Mouse (Mus musculus) c-Kit-positive CD71-positive TER-119-positive erythroid progenitor cells, embryonic 14.5 days (primary cell): ENCODE data around the gene Tmsb10.

Source experiments
- DNase-seq: peaks from one replicate; pipeline ENCODE4 v3.0.0-alpha.2; 2013; ENCODE audit warnings: low spot score

Gene Tmsb10

DNA sequence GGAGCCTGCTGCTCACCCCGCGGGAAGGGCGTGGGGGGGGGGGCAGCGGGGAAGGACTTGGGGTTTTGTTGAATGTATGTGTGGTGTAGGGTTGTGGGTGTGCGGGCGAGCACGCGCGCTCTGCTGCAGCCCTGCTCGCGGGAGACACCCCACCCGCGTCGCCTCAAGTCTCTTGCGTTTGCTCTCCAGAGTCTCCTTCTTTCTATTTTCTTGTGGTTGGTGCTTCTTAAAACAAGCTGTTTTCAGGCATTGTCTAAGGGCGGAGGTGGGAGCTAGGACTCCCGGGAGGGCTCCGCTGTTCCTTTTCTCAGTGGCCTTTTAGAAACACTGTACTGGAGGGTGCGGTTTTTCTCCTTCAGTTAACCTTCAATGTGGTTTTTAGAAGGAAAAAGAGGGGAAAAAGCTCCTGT, at the start of gene Tmsb10:
Tmsb10 (minus strand) TSS at position 87 of the 410 bp plus-strand sequence.
- DNase-seq = no peak

DNA sequence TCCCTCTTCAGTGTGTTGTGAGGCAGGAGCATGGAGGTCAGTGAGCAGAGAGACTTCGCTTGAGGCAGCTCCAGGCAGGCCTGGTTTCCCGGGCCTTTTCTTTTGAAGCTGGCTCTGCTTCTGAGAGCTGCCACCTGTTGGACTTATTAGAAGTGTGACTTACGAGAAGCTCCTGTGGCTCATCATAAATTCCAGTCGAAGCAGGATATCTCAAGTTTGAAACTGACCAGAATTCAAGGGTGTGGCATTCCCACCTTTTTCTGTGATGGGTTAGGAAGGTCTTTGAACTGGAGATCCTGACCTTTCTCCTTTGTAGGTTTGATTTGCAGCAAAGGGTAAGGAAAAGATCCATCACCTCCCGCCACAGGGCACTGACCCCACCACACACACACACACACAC, 45.1 kb upstream of the Tmsb10 start:
- no peak for DNase-seq

DNA sequence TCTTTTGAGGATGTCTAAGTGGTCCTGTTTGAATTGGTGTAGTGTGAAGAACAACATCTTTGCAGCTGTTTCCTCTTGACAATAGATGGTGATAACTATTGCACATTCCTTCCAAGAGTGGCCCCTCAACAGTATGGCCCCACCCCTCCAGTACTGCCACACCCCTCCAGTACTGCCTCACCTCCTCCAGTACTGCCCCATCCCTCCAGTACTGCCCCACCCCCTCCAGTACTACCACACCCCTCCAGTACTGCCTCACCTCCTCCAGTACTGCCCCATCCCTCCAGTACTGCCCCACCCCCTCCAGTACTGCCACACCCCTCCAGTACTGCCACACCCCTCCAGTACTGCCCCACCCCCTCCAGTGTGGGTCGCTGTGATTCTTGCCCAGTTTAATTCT, 43.8 kb upstream of the Tmsb10 start:
- DNase-seq = no peak

DNA sequence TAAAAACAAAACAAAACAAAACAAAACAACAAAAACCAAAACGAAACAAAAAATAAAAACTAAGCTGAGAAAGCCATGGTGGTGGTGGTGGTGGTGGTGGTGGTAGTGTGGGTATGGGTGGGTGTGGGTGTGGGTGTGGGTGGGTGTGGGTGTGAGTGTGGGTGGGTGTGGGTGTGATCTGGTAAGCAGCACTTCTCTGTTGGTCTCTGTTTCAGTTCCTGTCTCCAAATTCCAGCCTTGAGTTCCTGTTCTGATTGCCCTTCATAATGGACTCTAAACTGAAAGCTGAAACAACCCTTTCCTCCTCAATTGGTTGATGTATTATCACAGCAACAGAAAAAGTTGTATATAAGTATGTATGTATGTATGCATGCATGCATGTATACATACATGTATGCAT, 40.3 kb upstream of the Tmsb10 start:
- no peak for DNase-seq

DNA sequence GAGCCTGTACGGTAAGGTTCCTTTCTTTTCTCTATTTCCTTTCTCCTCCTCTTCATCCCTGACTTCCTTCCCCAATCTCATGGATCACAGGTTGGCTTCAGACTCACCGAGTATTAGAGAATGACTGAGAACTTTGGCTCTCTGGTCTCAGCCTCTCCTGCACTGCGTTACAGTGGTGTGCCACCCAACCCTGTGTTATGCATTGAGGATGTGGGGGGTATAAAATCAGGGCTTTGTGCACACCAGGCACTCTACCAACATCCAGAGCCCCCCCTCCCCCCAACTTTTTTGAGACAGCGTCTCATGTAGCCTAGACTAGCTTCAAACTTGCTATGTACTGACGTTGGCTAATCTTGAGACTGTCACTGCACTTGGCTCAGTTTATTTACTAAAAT, 35.1 kb upstream of the Tmsb10 start:
- DNase-seq = no peak

DNA sequence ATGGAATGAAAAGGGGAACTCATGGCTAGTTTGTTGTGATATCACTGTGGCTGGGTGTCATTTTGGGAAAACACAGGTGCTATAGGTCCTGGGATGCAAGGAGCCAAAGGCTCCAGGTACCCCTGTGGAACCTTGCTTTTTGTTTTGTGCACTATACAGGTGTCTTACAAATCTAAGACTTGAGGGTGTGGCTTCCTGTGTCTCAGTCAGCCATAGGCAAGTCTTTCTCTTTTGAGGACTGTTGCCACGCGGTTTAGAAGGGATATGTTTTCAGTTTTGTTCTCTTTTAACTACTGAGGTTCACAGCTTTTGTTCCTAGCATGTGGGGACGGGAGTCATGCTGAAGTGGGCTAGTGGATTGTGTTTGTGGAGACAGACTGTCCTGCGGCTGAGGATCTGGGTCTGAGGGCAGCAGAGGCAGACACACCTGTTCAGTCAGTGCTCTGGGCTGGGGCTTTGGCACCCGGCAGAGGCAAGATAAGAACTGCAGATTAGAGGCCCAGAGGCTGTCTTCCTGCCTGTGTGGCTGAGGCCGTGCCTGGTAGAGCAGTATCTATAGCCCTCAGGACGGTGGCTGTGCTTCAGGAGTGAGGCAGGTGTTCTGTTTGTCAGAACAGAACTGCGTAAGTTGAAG, 34.6 kb upstream of the Tmsb10 start:
- no peak for DNase-seq

DNA sequence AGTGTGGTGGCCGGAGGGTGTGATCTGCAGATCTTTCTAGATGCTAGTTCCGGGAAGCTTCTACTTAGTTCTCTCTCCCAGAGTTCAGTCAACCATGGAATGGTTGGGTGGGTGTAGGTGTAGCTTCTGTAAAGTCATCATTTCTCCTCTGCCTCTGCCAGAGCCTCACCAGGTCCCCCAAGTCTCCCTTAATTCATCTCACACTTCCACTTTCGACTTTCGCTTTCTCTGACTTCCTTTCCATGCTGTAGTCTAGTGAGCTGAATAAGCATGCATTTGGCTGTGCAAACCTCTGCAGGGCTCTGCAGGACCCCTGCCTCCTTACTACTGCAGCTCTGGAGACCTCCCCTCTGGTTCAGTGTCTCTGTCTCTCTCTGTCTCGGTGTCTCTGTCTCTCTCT, 31.7 kb upstream of the Tmsb10 start:
- DNase-seq = no peak

DNA sequence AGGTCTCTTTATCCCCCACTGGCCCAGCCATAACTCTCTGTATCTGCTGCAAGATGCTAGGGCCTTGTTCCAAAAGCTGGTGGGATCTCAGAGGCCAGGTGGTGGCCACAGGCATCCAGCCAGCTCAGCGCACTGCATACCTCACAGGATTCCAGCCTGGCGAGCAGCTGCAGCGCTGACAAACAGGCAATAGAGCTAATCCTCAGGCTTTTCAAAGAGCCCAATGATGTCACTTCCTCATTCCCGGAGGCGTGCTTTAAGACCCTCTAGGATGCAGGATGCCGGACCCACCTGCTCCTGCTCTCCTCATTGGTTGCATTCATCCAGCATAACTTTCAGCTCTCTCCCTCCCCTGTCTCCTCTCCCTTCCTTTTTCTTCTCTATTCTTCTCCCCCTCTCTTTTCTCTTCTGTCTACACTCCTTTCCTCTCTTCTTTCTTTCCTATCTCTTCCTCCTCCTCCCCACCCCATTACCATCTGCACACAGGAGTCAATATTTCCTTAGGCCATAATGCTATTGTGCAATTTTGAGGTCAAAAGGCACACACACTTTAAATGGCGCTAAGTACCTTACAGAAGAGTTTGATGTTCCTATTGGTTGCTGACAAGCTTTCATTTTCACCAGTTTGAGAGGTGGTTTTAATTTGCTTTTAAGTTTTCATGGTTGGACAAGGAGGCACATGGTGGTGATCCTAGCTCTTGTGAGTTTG, 30.6 kb upstream of the Tmsb10 start:
- DNase-seq = no peak

DNA sequence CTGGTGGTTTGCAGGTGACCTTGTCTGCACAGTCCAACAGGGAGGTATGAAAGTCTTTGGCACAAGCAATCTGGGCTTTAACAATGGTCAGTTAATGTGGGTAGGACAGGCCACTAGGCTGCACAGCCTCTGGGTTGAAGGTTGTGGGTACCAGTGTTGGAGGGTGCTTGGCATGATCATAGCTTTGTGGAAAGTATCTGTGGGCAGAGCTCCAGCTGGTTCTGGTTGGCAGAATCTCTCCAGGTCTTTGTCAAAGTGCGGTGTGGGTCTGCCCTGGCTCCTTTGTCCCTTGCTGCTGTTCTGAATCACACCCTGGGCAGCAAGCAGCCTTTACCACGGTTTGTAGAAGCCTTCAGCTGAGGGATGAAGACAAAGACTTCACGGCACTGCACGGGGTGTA, 24.0 kb upstream of the Tmsb10 start:
- no peak for DNase-seq

DNA sequence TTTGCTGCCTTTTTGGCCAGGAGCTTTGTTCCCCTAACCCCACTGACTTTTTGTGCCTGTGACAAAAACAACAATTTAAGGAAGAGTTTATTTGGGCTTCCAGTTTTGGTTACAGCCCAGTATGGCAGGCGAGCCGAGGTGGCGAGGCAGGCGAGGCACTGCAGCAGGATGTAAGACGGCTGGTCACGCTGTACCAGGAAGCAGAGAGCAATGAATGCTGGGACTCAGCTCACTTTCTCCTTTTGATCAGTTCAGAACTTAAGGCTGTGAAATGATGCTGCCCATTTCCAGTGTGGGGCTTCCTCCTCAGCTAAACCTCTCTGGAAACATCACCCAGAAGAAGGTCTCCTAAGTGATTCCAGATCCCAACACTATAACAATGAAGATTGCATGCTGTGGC, 23.3 kb upstream of the Tmsb10 start:
- no peak for DNase-seq

DNA sequence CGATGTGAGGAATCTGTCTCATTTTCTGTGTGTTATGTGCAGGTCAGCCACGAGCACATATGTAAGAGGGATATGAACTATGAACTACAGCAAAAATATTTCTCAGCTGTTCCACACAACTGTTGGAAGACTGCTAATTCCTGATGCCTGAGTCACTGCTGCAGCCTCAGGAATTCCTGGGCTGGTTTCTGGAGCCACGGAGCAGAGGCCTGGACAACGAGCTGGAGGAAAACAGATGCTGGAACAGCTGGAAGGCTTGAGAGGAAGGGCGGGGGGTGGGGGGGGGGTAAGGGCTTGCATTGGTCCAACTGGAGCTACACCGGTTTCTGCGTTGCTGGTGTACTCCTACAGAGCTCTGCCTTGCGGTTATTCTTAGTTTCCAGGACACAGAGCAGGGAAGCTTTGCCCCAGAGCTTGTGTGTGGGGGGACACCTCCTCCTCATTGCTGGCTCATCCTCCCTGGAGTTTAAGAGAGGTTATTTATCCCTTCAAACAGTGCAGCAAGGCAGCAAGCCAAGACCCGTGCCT, 22.6 kb upstream of the Tmsb10 start:
- no peak for DNase-seq

DNA sequence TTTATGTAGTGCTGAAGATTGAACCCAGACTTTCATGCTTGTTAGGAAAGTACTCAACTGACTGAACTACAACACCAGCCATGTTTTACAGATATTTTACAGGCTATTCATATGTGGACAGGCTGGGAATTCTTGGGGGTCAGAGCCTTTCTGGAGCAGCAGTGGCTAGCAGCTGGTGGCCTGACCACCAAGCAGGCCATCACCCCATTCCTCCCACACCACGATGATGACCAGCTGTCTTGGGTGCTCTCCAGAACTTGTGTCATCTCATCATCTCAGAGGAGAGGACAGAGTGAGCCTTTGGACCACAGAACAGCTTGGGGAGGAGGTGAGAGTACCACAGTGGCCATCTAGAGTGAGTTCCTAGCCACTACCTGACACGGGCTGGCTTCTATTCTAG, 18.3 kb upstream of the Tmsb10 start:
- DNase-seq = no peak

DNA sequence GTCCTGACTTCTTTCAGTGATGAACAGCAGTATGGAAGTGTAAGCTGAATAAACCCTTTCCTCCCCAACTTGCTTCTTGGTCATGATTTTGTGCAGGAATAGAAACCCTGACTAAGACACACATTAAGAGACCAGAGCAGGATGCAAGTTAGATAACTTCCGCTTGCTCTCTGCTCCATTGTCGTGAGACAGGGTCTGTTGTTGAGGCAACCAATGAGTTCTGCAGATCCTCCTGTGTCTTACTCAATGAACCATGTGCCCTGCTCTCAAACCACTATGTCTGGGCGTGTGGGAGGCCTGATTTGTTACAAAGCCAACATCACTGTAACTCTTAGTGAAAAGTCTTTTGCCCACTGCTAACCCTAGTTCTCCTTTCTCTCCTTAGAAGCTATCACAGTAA, 12.5 kb upstream of the Tmsb10 start:
- no peak for DNase-seq

DNA sequence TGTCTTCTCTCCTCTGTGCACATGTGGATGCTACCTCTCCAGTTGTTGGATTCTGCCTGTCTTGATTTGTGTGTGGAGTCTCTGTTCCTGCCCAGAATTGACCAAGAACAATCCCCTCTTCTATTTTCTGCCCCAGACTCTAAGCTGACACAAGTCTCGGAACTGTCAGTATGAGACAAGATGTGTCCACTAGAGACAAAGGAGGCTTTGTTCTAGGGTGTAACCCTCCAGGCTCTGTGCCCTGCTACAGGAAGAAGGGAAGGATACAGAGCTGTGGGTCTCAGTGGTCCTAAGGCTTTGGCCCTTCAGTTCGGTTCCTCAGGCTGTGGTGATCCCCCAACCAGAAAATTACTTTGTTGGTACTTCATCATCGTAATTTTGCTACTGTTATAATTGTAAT, 11.2 kb upstream of the Tmsb10 start:
- no peak for DNase-seq

DNA sequence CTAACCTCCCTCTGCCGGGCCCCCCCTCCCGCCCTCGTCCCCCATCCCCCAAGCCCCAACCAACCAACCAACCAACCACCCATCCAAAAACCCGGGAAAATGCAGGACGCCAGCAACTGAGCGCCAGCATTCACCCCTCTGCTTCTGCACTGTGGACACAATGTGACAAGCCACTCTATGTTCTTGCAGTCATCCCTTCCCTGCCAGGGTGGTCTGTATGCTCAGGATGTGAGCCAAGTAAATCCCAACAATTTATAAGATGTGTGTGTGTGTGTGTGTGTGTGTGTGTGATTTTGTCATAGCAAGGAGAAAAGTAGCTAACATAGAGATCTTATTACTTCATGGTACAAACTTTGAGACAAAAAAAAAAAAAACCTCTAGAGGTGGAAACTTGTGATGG, 6.7 kb upstream of the Tmsb10 start:
- no peak for DNase-seq

DNA sequence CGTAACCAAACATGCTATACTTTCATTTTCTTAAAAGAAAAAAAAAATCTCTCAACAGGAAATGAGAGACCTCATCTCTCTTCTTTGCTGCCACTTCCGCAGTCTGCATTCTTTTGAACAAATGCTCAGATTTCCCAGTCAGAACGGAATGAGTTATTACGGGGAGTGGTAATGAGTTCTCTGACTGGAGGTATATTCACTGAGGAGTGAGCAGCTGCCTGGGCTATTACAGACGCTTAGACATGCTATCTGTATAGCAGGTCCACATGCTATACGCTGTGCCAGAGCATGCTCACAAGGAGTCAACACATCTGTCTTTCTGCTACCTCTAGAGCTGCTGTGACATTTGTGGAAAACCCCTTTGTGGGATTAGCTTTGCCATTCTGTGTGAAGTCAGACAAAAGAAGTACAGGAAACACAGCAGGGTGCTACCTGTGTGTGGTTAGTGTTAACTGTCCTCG, 3.8 kb upstream of the Tmsb10 start:
- DNase-seq = no peak

DNA sequence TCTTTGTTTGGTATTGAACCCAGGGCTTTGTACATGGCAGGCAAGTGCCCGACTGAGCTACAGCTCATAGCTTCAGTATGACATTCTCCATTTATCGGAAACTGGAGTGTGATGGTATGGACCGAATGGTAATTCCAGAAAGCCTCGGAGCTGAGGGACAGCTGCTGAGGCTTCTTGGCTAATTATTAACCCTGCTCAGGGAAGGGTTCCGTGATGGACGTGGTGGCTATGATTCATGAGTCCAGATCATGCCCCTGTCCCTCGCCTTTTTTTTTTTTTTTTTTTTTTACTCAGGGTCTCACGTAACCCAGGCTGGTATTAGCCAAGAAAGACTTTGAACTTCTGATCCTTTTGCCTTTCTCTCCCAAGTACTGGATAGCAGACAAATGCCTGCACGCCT, 3.1 kb upstream of the Tmsb10 start:
- no peak for DNase-seq

DNA sequence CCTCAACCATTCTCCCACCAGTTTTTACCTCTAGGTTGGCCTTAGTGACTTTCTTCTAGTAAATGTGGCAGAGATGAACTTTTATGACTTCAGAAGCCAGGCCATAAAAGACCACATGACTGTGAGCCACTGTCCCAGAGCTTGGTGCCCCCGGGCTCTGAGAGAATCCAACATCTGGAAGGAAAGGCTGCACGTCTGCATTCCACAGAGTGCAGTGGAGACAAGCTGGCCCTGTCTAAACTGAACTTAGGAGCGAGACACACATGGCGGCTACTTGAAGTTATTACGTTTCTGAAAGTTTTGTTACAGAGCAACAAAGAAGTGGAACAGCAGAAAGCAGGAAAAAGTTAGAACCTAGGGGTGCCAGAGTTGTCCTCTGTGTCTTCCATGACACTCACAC, 2.1 kb upstream of the Tmsb10 start:
- no peak for DNase-seq

DNA sequence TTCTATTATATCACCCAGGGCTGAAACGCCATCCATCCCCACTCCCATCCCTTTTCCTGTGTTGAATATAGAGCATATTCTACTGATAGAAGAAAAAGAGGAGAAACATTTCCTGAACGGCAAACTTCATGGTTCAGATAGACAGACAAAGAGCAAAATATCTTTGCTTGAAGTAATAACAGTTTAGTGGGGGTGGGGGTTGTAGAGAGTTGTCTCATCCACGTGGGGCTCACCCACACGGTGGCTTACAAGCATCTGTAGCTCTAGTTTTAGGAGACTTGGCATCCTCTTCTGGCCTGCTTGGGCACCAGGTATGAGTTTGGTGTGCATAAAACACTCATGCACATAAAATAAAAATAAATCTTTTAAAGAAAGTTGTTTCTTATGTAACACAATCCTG, 627 bp upstream of the Tmsb10 start:
- no peak for DNase-seq

DNA sequence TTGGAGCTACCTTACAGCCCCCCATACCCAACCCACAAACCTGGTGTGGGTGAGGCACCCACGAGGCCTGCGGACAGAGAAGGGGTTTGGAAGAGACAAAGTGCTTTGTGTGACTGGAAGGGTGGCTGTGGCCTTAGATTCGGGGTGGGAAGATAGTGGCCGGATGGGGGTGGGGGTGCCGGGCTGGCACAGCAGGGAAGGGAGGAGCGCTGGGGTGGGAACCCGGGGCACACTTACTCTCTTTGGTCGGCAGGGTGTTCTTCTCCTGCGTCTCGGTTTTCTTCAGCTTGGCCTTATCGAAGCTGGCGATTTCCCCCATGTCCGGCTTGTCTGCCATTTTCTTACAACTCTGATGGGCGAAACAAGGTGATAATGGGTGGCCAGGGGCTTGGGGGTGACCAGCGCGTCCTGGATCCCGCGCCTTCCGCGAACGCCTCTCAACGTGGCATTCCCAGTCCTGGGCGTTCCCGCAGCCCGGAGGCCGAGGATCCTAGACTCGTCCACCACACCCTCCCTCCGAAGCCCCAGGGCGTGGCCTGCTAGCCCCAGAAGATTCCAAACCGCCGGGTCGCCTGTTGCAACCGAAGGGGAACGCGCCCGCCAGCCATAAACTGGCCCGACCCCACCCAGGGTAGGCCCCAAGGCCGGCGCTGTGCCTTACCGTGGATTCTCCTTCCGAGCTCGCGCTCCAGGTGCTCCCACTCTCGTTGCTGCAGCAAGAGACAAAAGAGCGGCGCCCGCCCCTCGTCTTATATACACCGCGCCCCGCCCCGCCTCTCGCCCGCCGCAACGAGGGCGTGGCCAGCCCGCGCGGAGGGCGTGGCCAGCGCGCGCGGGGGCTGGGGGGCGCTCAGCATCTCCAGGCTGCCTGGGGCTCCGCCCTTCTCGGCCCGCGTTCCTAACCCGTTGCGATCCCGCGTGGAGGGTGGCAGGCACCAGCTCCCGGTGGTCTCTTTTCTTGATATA, 589 bp downstream of the Tmsb10 start:
- DNase-seq = peak; percentile 56

DNA sequence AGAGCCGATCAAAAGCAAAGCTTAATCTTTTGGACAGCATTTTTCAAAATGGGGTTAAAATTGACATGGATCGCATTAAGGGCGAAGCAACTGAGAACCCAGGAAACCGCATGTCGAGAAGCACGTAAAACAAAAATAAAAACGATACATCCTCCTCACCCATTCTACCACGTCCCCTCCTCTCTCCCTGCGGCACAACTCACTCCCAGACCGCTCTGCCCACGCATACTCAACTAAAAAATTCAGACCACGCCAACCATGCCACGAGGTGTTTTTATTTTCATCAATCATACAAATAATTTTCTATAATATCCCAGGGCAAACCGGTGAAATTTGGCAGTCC, 1.5 kb downstream of the Tmsb10 start:
- DNase-seq = no peak

DNA sequence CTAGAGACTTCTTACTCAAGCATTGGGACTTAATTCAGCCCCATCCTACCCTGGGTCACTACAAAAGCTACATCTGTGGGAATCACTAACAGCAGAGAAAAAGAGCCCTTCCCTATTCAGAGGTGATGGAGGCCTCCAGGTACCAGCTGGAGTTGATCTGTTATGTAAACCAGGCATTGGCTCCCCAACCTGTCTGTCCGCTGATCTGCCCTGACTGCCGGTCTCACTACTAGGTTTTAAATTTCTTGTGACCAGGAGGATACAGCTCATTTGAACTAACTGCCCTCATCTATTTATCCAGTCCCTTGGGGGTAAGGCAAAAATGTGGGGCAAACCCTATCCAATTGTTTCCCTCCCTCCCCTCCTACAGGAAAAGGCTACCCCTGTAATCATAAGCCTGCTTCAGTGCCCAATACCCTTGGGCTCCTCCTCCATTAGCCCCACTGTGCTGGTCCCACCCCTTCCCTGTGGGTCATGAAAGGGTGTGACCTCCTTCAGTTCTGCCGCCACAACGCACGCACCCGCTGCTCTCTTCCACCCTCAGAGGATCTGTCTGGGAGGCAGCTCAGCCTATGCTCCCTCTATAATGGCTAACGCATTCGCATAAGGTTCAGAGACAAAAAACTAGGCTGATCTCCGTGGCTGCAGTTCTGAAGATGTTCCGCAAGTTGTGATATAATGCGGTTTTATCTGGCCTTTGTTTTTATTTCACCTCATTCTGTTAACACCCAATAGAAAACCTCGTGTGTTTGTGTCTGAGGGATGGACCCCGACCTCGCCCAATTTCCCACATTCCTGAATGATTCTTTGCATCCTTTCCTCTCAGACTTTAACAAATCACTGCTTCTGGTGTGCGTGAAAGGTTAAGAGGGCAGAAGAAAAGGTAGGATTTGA, 2.1 kb downstream of the Tmsb10 start:
- peak; percentile 28 for DNase-seq
